Mouse (Mus musculus) fibroblast of lung, adult 2 months (primary cell): ENCODE data around the gene Kmt2b.

Experiments used
- DNase-seq: peaks from one replicate; pipeline ENCODE4 v3.0.0-alpha.2; 2011; ENCODE audit warnings: low read depth

Gene Kmt2b

GRCm38 (mm10) chr7:30534633-30535577 is 53.6 kb downstream of the Kmt2b start, which contains the start of gene Arhgap33:
Gene Arhgap33, minus strand, starts transcription at chr7:30535060.
- DNase-seq: peak; percentile 87

- DNase-seq: no peak
Measured at GRCm38 (mm10) chr7:30533941-30534632, 54.4 kb downstream of the Kmt2b start.

- no peak for DNase-seq
Measured at GRCm38 (mm10) chr7:30532931-30533330, 55.6 kb downstream of the Kmt2b start.

- DNase-seq: no peak
Measured at GRCm38 (mm10) chr7:30531291-30531815, 57.2 kb downstream of the Kmt2b start.

- no peak for DNase-seq
Measured at GRCm38 (mm10) chr7:30526981-30527380, 61.5 kb downstream of the Kmt2b start.

- no peak for DNase-seq
Measured at GRCm38 (mm10) chr7:30526399-30526798, 62.1 kb downstream of the Kmt2b start.

GRCm38 (mm10) chr7:30525954-30526353 is 62.6 kb downstream of the Kmt2b start:
- DNase-seq: no peak

- DNase-seq: peak; percentile 75
Measured at GRCm38 (mm10) chr7:30524487-30524886, 64.0 kb downstream of the Kmt2b start.

GRCm38 (mm10) chr7:30522871-30523270 is 65.7 kb downstream of the Kmt2b start:
- DNase-seq: no peak

- no peak for DNase-seq
Measured at GRCm38 (mm10) chr7:30520856-30521255, 67.7 kb downstream of the Kmt2b start.

GRCm38 (mm10) chr7:30520396-30520795 is 68.1 kb downstream of the Kmt2b start:
- DNase-seq: no peak
